Mouse (Mus musculus): Measurements from ENCODE around the gene Man2b1.

- TF ChIP-seq POLR2A (IDR thresholded peaks at IDR 0.05; ENCODE audit: borderline replicate concordance, control insufficient read depth, low read depth, low read length): no peak
- TF ChIP-seq CTCF (IDR thresholded peaks at IDR 0.05; ENCODE audit: control insufficient read depth, insufficient read depth, low read length): no peak
Measured at GRCm38 (mm10) chr8:85067155-85067554, 15.9 kb upstream of the Man2b1 start.
